Mouse (Mus musculus) ES-E14 (cell line): ENCODE measurements at regions not wholly inside any gene's neighbourhood (a gene's known extent, or its start where the extent isn't known, plus 50 kb on each side); places are given as distances from the start of the nearest gene placed in this dataset.

Experiments used
- DNase-seq: peaks from one replicate; pipeline ENCODE4 v3.0.0-alpha.2; 2013; ENCODE audit warnings: low read depth, low spot score
- H3K27ac ChIP-seq: 2 replicates; pipeline ENCODE4 v1.5.1; 2012; ENCODE audit warnings: low read depth, mild to moderate bottlenecking, low read length, moderate library complexity, mixed read lengths; ENCODE audit not compliant: poor library complexity, insufficient read depth, severe bottlenecking
- H3K36me3 ChIP-seq: 2 replicates; pipeline ENCODE4 v1.6.1; 2012; ENCODE audit warnings: mild to moderate bottlenecking, low read length, moderate library complexity, mixed read lengths; ENCODE audit not compliant: control insufficient read depth, poor library complexity, insufficient read depth, severe bottlenecking
- H3K4me1 ChIP-seq, 2 experiments: fragments of 150-350 bp in 1 of 2; sonication (generic) in 1 of 2; 2 replicates each; pipeline ENCODE4 v1.6.1; 2012; ENCODE audit warnings: low read length in 2 of 2, mild to moderate bottlenecking in 1 of 2, mixed read lengths in 1 of 2; ENCODE audit not compliant: control insufficient read depth in 2 of 2, insufficient read depth in 2 of 2, poor library complexity in 1 of 2
- H3K4me3 ChIP-seq, 2 experiments: fragments of 150-350 bp in 1 of 2; sonication (generic) in 1 of 2; 2 replicates each; pipeline ENCODE4 v1.5.1; 2012; ENCODE audit warnings: low read length in 2 of 2, low read depth in 1 of 2, mild to moderate bottlenecking in 1 of 2, mixed read lengths in 1 of 2; ENCODE audit not compliant: insufficient read depth in 1 of 2, poor library complexity in 1 of 2, severe bottlenecking in 1 of 2
- H3K9ac ChIP-seq: 2 replicates; pipeline ENCODE4 v1.6.1; 2012; ENCODE audit warnings: low read depth, mild to moderate bottlenecking, low read length, mixed read lengths; ENCODE audit not compliant: poor library complexity, insufficient read depth, severe bottlenecking
- H3K9me3 ChIP-seq: fragments of 150-350 bp; sonication (generic); 2 replicates; pipeline ENCODE4 v1.6.1; 2012; ENCODE audit warnings: low read depth, mild to moderate bottlenecking, low read length; ENCODE audit not compliant: control insufficient read depth, insufficient read depth
- CHD2 ChIP-seq: IDR thresholded peaks from 2 replicates; pipeline ENCODE4 v1.6.1; 2014; ENCODE audit warnings: mild to moderate bottlenecking, low read depth, low read length, inconsistent platforms
- HCFC1 ChIP-seq: IDR thresholded peaks from 2 replicates; pipeline ENCODE4 v1.6.1; 2012; ENCODE audit warnings: low read length, inconsistent platforms, borderline replicate concordance; ENCODE audit not compliant: insufficient read depth
- MAFK ChIP-seq: IDR thresholded peaks from 2 replicates; pipeline ENCODE4 v1.6.1; 2014; ENCODE audit warnings: mild to moderate bottlenecking, low read depth, low read length, inconsistent platforms; ENCODE audit not compliant: insufficient read depth
- ZC3H11A ChIP-seq: IDR thresholded peaks from 2 replicates; pipeline ENCODE4 v1.6.1; 2012; ENCODE audit warnings: low read depth, mild to moderate bottlenecking, inconsistent platforms, low read length, borderline replicate concordance
- ZNF384 ChIP-seq: IDR thresholded peaks from 2 replicates; pipeline ENCODE4 v1.6.1; 2012; ENCODE audit warnings: low read depth, low read length, inconsistent platforms
- in situ Hi-C, 2 experiments: fragments of 600-800 bp; cut with MboI; formaldehyde crosslinking; loops; one replicate each; pipeline ENCODE4 v1.15.1; 2025; ENCODE audit warnings: low sequenced_read_pairs in 2 of 2, inconsistent platforms in 1 of 2; ENCODE audit not compliant: unreplicated experiment in 2 of 2

GRCm38 (mm10) chr9:43659237-43659636, 84.5 kb upstream of the Nectin1 start:
- Histone ChIP-seq H3K4me3 (no peak overlapping the region), H3K9me3 (no peaks in the 10 kb centered on the region), H3K4me1 (peaks cover 0 to 3% of the 10 kb centered on the region in 2 experiments; a peak in 1 of 4 replicates), H3K9ac (no peak overlapping the region), H3K36me3 (no peaks in the 10 kb centered on the region), H3K27ac (no peak overlapping the region)
- in situ Hi-C loops: no loop called here
- no peak for DNase-seq
- no peak for TF ChIP-seq ZC3H11A
- TF ChIP-seq HCFC1: no peak
- no peak for TF ChIP-seq ZNF384
- no peak for TF ChIP-seq CHD2
- no peak for TF ChIP-seq MAFK

- Histone ChIP-seq H3K9me3 (no peaks in the 10 kb centered on the region), H3K4me3 (no peak overlapping the region), H3K4me1 (peaks cover 0 to 3% of the 10 kb centered on the region in 2 experiments; a peak in 1 of 4 replicates), H3K27ac (no peak overlapping the region), H3K9ac (no peak overlapping the region), H3K36me3 (no peaks in the 10 kb centered on the region)
- no peak for DNase-seq
- TF ChIP-seq ZNF384: no peak
- TF ChIP-seq HCFC1: no peak
- no peak for TF ChIP-seq ZC3H11A
- no peak for TF ChIP-seq MAFK
- TF ChIP-seq CHD2: no peak
- in situ Hi-C loops: no loop called here
Measured at GRCm38 (mm10) chr9:43660151-43660550, 83.6 kb upstream of the Nectin1 start.

- no peak for DNase-seq
- Histone ChIP-seq H3K9ac (no peak overlapping the region), H3K4me1 (peaks cover 0 to 3% of the 10 kb centered on the region in 2 experiments; a peak in 1 of 4 replicates), H3K36me3 (no peaks in the 10 kb centered on the region), H3K9me3 (no peaks in the 10 kb centered on the region), H3K27ac (no peak overlapping the region), H3K4me3 (no peak overlapping the region)
- in situ Hi-C loops: no loop called here
- TF ChIP-seq MAFK (no peak), HCFC1 (no peak), ZC3H11A (no peak), CHD2 (no peak), ZNF384 (no peak)
Measured at GRCm38 (mm10) chr9:43660896-43661563, 82.8 kb upstream of the Nectin1 start.

- DNase-seq: no peak
- TF ChIP-seq CHD2: no peak
- no peak for TF ChIP-seq ZNF384
- no peak for TF ChIP-seq MAFK
- TF ChIP-seq ZC3H11A: no peak
- no peak for TF ChIP-seq HCFC1
- Histone ChIP-seq H3K27ac (no peak overlapping the region), H3K9me3 (no peaks in the 10 kb centered on the region), H3K4me1 (peaks cover 0 to 3% of the 10 kb centered on the region in 2 experiments; a peak in 1 of 4 replicates), H3K4me3 (no peak overlapping the region), H3K9ac (no peak overlapping the region), H3K36me3 (no peaks in the 10 kb centered on the region)
- in situ Hi-C loops: no loop called here
Measured at GRCm38 (mm10) chr9:43661646-43662045, 82.1 kb upstream of the Nectin1 start.

GRCm38 (mm10) chr9:43667386-43667785, 76.4 kb upstream of the Nectin1 start:
- Histone ChIP-seq H3K36me3 (no peaks in the 10 kb centered on the region), H3K4me3 (no peak overlapping the region), H3K4me1 (no peaks in the 10 kb centered on the region), H3K27ac (no peak overlapping the region), H3K9me3 (no peaks in the 10 kb centered on the region), H3K9ac (no peak overlapping the region)
- in situ Hi-C loops: no loop called here
- DNase-seq: no peak
- TF ChIP-seq HCFC1: no peak
- TF ChIP-seq MAFK: no peak
- no peak for TF ChIP-seq ZNF384
- TF ChIP-seq CHD2: no peak
- TF ChIP-seq ZC3H11A: no peak
